Mouse (Mus musculus) urinary bladder, adult 2 months (tissue): Measurements from ENCODE around the gene 1110017D15Rik. TPM values are rescaled to one million over a fixed set of nuclear protein-coding genes. Genes with fewer than 3 reads are reported as not detected.

Experiments
- DNase-seq: peaks from one replicate; pipeline ENCODE4 v3.0.0; 2022; ENCODE audit warnings: low spot score
- polyA plus RNA-seq: library from polyadenylated mRNA; depleted of rRNA; stranded (reverse); fragments of >200 nt; gene quantifications from 2 replicates; pipeline ENCODE4 v1.2.3, GENCODE M21; 2012; rRNA removed

Gene 1110017D15Rik
- 0.10 and 0.22 TPM in 2 replicates for polyA plus RNA-seq

DNA sequence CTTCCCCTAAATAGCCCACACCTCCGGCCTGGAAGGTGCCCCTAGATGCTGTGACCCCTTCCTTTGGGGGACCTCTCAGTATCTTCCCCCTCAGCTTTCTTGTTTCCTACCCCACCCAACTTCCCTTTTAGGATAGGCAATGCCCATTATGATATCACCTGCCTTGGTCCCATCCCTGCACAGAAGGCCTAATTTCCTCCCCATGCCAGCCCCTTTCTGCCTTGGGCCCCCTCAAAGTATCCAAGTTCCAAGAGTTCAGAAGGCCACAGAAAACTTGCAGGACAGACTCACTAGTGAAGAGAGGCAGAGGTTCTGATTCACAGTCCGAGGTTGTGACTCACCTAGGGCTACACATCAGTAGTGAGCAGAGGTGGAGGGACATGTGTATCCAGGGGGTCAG, at the start of gene 1110017D15Rik:
Gene 1110017D15Rik (minus strand): TSS at position 101 of the 400 bp plus-strand sequence.
- DNase-seq: no peak

DNA sequence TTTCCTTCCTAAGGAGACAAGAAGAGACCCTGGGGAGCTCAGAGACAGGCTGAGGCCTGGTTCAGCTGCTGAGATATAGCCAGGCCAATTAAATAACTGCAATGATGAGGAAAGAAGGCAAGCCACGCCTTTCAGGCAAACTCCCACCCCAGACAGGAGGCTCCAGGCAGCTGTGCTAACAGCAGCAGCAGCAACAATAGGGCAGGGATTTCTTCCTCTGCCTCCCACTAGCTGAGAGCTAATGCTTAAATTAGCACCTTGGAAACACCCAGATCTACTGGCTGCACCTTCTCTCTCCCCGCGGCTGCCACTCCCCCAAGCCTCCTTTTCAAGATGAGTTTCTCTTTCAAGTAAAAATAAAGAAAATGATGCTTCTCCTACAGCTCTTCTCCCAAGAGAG, 49.0 kb upstream of the 1110017D15Rik start:
- no peak for DNase-seq

DNA sequence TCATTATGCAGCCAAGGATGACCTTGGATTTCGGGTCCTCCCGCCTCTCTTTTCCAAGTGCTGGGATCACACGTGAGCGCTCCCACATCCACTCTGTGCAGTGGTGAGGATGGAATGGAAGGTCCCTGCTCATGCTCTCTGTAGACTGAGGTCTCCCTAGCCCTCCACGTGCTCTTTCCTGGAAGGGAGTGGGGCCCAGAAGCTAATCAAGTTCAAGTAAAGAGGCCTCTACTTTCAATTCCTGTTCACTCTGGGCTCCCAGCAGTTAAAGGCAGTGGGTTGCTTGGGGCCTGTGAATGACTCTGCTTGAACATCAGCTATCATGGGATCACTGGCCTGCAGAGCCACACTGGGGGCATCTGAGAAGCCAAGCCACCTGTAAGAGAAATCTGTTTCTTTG, 46.2 kb upstream of the 1110017D15Rik start:
- no peak for DNase-seq

DNA sequence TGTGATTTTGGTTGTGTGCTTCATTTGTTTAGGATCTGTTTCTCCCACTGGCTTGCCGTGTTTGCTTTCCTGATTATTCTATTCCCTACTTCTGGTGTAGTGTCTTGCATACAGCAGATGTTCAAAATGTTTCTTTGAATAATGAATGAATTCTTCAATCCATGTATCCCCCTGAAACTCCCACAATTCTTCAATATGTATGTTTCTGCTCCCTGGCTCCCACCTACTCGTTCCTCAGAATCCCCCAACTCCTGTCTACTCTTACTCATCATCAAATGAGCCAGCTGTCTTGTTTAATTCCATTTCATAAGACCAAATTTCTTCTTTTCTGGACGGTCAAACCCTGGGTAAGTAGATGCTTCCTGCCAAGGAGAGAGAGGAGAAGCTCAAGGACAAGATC, 40.0 kb upstream of the 1110017D15Rik start:
- DNase-seq: no peak

DNA sequence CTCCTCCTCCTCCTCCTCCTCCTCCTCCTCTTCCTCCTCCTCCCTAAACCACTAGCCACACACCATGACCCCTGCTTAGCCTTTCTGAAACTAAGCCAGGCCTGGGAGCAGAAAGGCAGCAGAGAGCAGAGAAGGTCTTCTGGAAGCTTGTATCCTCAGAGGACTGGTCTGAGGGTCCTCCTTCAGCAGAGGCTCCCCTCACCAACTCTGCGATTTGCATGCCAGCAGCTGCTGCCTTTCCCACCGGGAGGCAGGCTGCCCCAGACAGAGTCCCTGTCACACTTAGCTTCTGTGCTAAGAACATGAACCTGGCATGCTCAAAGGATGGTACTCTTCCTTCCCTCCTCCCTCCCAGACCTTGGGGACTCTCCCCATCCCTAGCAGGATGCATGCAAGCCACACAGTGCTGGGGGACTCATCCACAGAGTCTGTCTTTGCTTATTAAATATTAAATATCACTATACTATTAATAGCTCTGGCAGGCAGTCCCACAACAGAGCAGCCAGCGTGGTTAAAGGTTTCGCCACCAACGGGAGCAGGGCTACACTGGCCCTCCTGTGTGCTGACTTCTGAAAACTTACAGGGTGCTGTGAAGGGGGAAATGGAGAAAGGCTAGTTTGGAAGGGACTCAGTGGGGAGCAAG, 39.3 kb upstream of the 1110017D15Rik start:
- no peak for DNase-seq

DNA sequence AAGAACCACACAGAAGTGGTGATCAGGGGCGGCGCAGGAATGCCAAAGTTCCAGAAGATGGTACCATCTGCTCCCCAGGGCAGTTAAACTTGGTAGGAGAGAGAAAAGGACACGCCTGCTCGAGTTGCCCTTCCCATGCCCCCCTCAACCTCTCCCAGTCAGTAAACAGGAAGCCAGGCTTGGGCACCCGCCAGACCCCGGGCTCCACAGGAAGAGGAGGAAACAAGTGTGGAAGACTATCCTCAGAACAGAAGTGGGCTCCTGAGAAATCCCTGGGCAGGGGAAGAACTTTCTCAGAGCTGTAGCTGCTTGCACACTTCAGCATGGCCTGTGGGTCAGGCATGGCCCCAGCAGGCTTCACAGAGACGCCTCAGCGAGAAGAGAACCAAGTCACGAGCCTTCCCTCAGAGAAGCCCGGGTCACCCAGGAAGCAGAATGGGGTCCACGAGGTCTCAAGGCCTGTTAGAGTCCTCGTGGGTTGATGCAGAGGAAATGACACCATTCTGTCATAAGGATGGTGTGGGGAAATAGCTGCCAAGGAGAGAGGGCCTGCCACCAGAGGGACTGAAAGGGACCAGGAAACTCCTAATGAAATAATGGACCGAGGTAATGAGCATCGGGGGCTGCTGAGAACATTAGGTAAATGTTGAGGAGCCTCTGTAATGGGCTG, 38.0 kb upstream of the 1110017D15Rik start:
- DNase-seq: no peak

DNA sequence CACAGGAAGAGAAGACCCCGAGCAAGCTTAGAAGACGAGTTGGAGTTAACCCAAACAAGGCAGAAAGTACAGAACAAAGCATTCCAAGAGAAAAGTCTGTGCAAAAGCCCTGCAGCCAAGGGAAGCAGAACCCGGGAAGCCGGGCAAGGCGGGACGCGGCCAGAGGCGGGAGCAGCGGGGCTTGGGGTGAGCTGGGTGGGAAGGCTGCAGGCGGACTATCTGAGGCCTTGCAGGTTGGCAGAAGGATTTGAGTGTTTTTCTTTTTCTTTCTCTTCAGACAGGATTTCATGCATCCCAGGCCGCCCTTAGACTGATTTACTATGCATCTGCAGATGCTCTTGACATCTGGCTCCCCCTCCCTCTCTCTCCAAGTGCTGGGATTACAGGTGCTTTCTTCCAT, 36.0 kb upstream of the 1110017D15Rik start:
- DNase-seq: no peak

DNA sequence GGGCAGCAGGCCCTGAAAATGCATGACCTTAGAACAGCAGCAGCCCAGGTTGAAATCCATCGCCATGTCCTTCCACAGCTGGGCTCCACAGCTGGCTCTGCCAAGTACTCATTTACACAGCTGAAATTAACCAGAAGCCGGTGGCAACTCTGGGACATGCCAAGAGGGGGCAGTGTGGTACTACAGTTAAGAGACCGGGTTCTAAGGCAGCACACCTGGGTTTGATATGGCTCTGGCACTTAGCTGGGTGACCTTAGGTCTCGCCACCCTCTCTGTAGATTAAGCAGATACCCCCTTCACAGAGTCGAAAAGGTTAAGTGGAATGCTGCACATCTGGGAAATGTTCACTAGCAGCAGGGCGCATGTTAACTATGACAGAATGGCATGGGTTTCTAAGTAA, 35.4 kb upstream of the 1110017D15Rik start:
- DNase-seq: peak; percentile 36

DNA sequence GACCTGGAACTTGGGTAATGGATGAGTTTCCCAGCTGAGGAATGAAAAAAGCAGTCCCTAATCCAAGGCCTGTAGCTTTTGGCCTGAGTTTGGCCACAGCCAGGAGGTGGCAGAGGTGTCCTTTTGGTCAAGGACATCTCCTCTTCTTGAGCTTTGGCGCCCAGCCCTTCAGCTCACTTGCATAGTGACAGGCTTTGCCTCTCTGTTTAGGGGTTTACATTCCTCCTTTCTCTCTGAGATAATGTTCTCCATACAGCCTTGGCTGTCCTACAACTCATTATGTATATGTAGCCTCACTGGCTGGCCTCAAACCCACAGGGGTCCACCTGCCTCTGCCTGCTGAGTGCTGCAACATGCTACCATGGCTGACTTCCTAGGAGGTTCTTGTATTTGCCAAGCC, 30.0 kb upstream of the 1110017D15Rik start:
- no peak for DNase-seq

DNA sequence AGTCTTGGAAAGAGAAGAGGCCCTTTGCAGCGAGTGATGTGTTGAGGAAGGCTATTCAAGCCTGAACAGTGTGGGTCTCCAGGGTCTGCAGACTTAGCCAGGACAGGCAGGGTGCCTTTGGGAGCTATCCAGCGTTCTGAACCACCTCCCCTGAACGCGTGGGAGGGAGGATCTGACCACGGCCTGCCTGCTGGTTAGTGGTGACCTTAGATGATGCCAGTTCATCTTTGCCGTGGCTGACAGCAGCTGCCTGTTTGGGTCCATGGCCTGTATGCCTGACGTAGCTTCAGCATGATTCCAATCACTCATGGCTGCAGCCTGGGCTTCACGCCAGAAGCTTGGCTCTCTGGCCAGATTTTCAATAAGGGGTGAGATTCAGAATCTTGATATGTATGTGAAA, 28.9 kb upstream of the 1110017D15Rik start:
- no peak for DNase-seq

DNA sequence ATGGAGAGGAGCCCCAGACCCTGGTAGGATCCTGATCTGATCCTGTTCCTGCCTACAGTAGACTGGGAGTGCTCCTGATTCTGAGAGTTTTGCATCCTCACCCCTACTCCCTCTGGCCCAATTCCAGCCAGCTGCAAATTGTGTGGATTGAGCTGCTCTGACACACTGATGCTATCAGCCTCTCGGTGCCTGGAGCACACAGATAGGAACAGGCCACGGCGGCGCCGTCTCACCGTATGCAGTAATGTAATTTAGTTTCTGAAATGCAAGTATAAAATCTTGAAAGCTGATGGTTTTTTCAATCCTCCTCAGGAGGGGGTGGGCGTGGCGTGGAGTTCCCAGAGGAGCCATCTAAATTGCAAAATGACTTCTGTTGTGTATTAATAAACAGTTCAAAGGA, 25.0 kb upstream of the 1110017D15Rik start:
- no peak for DNase-seq

DNA sequence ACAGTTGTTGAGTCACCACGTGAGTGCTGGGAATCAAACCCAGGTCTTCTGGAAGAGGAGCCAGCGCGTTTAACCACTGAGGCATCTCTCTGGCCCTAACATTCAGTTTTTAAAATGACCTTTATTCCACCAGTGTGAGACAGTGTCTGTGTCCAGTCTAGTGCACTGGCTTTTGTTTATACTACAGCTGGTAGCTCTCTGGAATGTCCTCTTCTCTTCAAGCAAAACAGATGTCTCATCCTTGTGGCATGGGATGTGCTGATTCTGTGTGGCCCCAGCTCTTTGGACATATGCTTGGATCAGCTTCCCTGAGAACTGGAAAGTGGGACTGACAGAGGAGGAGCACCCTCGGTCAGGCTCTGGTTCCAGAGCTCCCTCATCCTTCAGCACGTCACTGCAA, 17.7 kb upstream of the 1110017D15Rik start:
- DNase-seq: no peak

DNA sequence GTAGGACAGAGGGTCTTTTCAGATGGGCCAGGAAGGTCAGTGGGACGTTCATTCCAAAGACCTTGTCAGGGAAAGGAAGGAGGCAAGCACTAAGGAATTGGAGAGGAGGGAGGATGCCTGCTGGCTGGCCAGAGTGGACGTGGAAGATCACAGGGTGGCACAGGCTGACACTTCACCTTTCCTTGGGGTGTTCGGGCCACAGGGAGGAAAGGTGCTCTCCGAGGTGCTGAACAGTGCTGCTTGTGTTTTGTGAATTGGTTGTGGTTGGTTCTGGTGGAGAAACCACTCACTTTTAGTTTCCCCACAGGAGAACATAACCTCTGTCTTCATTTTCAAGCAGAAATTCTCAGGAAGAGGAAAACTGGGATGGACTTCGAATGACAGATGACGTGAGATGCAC, 15.3 kb upstream of the 1110017D15Rik start:
- DNase-seq: no peak

DNA sequence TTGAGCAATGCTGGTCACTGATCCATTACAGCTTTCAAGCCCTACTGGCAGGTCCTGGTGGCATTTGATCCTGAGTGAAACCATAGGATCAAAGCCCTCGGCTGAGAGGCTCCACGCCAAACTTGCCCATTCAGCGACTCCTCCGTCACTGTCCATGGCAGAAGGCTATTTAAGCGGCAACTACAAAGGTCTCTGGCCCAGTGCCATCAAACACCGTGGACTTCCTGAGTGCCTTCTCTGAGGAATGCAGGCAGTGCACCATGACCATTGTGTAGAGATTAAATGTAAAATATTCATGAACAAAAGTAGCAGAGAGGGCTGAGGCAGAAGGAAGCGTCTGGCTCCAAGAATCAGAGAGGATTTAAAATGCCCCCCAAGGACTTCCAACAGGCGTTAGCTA, 10.9 kb upstream of the 1110017D15Rik start:
- DNase-seq: no peak

DNA sequence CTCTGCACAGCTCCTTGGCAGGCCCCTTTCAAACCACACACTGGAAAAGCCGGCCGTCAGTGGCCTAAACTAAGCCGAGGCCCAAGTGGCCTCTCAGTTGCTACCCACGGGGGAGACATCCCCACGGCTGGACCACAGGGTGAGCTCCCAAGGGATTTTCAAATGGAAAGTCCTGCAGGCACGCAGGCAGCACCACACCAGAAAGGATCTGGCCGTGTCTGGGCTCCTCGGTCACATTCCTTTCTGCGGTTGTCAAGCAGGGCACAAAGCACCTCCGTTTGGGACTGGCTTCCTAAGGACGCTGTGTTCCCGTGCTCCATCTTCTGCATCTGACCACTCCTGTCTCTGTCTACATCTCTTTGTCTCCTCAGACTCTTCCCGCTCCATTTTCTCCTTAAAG, 9.9 kb upstream of the 1110017D15Rik start:
- DNase-seq: no peak

DNA sequence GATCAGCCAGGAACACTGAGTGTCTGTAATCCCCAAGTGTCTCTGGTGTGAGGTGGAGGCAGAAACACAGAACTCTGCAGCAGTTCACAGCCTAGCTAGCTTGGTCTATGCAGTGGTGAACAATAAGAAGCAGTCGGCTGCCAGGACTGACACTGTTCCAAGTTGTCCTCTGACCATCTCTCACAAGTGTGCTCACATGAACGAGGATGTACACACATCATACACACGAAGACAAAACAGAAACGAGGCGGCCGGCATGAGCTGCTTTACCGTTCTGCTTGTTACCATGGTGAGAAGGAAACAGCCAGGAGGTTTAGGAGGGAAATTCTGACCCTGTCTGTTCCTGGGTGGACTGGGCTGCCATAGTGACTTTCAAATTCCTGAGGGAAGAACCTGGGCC, 9.4 kb upstream of the 1110017D15Rik start:
- no peak for DNase-seq

DNA sequence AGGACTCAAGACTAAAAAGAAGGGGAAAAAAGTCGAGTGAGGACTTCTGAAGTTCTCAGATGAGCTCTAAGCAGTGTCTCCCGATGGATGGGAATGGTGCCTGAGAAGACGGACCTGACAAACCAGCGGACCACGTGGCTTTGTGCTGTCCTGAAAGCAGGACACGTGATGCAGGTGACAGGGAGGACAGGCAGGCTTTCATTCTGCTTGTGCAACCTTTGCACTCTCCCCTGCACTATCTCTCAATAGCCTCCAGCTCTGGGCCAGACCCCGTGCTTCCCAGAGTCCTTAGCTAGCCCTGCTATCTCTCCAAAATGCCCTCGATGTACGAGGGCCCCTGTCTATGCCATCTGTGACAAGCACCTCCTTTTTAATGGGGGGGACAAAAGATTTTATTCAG, 7.7 kb upstream of the 1110017D15Rik start:
- DNase-seq: no peak

DNA sequence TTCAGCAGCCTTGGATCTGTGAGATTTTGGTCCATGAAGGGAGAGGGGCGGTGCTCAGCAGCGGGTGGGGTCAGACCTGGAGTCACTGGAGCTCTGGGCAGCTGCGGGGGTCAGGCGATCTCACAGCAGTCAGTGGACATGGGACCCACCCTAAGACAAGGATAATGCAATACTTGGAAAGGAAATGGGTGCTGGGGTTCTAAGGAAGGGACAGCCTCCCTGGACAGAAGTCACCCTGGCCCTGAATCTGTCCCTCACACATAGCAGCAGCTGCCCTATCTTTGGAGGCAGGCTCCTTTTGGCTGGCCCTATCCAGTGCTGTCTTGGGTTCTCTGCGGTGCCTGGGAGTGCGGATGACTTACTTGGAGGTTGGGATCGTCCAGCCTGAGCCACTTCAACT, 6.7 kb upstream of the 1110017D15Rik start:
- no peak for DNase-seq

DNA sequence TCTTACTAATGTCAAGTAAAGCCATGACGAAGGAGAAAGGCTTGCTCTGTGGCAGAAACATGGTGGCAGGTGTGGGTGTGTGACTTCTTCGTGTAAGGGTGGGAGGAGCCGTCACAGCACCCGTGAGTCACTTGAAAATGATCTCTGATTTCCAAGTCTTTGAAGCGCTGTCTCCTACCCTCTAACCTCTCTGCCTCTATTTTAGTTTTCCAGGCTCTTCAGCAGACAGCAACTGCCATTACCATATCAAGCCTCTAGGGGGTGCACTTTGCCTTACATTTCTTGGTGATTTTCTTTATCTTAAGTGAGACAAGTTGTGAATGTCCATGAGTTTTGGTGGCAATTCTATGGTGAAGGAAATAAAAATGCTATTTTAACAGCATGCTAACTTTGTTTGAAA, 5.7 kb upstream of the 1110017D15Rik start:
- no peak for DNase-seq

DNA sequence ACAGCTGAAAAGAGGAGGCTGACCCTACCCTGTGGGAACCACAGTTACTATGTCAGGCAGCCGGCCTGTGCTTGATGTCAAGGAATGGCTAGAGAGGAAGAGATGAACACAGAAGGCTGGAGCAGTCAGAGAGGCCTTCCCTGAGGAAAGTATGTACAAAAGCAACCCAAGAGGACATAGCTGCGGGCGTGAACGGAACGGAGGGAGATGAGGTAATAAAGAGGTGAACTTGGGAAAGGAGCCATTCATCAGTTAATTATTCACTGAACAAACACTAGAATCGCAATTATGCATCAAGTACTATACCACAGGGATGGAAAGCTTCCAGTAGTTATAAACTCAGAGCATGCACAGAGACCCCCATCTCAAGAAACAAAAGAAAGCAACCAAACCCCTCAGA, 5.0 kb upstream of the 1110017D15Rik start:
- DNase-seq: no peak

DNA sequence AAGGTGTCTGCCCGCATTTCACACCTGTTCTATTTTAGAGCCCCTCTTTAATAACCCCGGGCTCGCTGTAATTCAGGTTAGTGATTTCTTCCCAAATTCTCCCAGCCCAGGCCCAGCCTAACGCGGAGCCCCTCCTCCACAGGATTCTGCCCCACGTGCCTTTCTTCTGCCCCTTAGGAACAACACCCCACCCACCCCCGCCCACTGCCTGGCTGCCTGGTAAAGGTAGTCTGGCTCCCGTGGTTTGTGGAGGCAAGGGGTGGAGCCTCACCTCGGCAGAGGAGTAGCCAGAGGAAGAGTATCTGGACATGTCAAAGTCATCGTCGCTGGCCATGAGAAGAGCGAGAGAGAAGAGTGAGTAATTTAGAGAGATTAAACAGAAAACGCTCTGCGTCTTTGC, 3.5 kb upstream of the 1110017D15Rik start:
- DNase-seq: no peak

DNA sequence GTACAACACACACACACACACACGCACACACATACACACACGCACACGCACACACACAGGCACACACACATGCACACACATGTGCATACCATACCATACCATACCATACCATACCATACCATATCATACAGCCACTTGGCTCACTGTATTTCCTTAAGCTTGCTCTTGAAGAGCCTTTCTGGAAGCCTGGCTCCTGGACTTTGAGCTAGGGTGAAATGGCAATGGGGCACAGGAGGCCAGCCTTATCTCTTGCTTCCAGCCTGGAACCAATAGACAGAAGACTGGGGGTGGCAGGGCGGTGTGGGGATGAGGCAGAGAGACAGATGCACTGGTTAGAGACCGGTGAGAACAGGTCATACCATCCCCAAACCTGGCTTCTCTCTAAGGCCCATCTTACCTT, 2.1 kb upstream of the 1110017D15Rik start:
- no peak for DNase-seq

DNA sequence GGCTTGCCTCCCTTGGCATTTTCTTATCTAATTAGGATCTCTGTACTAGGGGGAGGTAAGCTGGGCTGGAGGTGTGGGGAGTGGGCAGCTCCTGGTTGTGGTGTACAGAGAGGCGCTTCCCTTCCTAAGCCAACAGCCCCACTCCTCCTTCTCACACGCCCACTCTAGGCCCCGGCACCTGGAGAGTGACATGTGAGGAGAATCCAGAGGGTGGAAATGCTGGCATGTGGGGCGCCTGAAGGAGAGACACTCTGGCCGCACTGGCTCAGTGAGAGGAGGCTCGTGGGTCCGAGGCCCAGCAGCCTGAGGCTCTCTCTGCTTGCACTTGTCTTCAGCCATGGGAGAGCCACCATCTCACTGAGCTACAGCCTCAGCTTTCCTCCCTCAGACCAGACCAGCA, 1.2 kb upstream of the 1110017D15Rik start:
- no peak for DNase-seq

DNA sequence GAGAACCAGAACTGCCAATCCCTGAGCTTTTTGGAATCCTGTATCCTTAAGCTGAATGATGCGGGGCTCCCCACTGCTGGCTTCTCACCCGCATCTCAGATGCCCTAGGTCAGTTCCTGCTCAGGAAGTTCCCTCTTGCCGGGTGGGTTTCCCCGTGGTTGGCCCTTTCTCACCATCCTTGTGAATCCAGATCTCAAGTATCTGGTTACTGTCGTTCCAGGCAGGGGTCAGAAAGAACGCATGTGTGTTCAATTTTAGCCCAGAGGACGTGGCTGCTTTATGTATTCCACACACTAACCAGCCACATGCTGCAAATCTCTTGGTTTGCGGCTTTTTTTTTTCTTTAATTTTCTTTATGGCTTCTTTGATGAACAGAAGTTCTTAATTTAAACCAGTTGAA, 3.4 kb downstream of the 1110017D15Rik start:
- no peak for DNase-seq
